Mouse (Mus musculus) right cerebral cortex, postnatal 14 days (tissue): ENCODE data around the gene Gnb5.
"Not testable (repeated sequence)": the region's sequence is repeated elsewhere in the genome, so short reads cannot be mapped to it uniquely, and the experiment has no call there.

ENCODE experiments used
- DNase-seq: peaks from one replicate; pipeline ENCODE4 v3.0.0; 2022

The Gnb5 gene

GRCm38 (mm10) chr9:75363001-75363400, 56.9 kb downstream of the Gnb5 start:
- DNase-seq, result no peak

GRCm38 (mm10) chr9:75363702-75364101, 57.6 kb downstream of the Gnb5 start:
- not testable (repeated sequence) for DNase-seq

- no peak for DNase-seq
Observed at GRCm38 (mm10) chr9:75365195-75365594, 59.1 kb downstream of the Gnb5 start.

- no peak for DNase-seq
Observed at GRCm38 (mm10) chr9:75366191-75366590, 60.1 kb downstream of the Gnb5 start.

GRCm38 (mm10) chr9:75368779-75369178, 62.7 kb downstream of the Gnb5 start:
- no peak for DNase-seq

GRCm38 (mm10) chr9:75375606-75376005, 69.5 kb downstream of the Gnb5 start:
- DNase-seq, result no peak

GRCm38 (mm10) chr9:75376428-75376827, 70.3 kb downstream of the Gnb5 start:
- no peak for DNase-seq

GRCm38 (mm10) chr9:75378774-75379173, 72.7 kb downstream of the Gnb5 start:
- DNase-seq, result no peak

GRCm38 (mm10) chr9:75382825-75383224, 76.7 kb downstream of the Gnb5 start:
- DNase-seq, result no peak

- no peak for DNase-seq
Observed at GRCm38 (mm10) chr9:75383785-75384184, 77.7 kb downstream of the Gnb5 start.

- DNase-seq, result no peak
Observed at GRCm38 (mm10) chr9:75384337-75384962, 78.4 kb downstream of the Gnb5 start.

- no peak for DNase-seq
Observed at GRCm38 (mm10) chr9:75385218-75385974, 79.3 kb downstream of the Gnb5 start.

- DNase-seq, result no peak
Observed at GRCm38 (mm10) chr9:75393251-75393650, 87.2 kb downstream of the Gnb5 start.
